Mouse (Mus musculus) embryonic facial prominence, embryonic 10.5 days (tissue): ENCODE measurements around the gene Ublcp1. TPM values are rescaled to one million over a fixed set of nuclear protein-coding genes. Genes with fewer than 3 reads are reported as not detected.

Source experiments
- DNase-seq: peaks from one replicate; pipeline ENCODE4 v3.0.0-alpha.2; 2017; ENCODE audit warnings: low spot score
- H3K27ac ChIP-seq: fragments of 300-500 bp; sonication (generic); replicated peaks from 2 replicates; pipeline ENCODE4 v1.5.1; 2016; ENCODE audit warnings: mild to moderate bottlenecking
- H3K27me3 ChIP-seq: fragments of 300-500 bp; sonication (generic); replicated peaks from 2 replicates; pipeline ENCODE4 v1.6.1; 2016; ENCODE audit warnings: low read depth, mild to moderate bottlenecking; ENCODE audit not compliant: poor library complexity, severe bottlenecking
- H3K36me3 ChIP-seq: fragments of 300-500 bp; sonication (generic); replicated peaks from 2 replicates; pipeline ENCODE4 v1.6.1; 2016; ENCODE audit warnings: mild to moderate bottlenecking, moderate library complexity
- H3K4me1 ChIP-seq: fragments of 300-500 bp; sonication (generic); 2 replicates; pipeline ENCODE4 v1.6.1; 2016
- H3K4me3 ChIP-seq: fragments of 300-500 bp; sonication (generic); 2 replicates; pipeline ENCODE4 v1.5.1; 2016; ENCODE audit warnings: mild to moderate bottlenecking, moderate library complexity
- H3K9me3 ChIP-seq: fragments of 300-500 bp; sonication (generic); 2 replicates; pipeline ENCODE4 v1.6.1; 2016; ENCODE audit warnings: mild to moderate bottlenecking
- WGBS: fragments of 180-500 bp; shearing (Covaris S2); methylation state at CpG from one replicate; pipeline ENCODE4 v1.1.7; 2016; 5-methylcytosine and 5-hydroxymethylcytosine counted together
- polyA plus RNA-seq: library from polyadenylated mRNA; unstranded; fragments of >200 nt; fragmentation: Nextera tagmentation; extraction: Ambion mirVana; gene quantifications from 2 replicates; pipeline ENCODE4 v1.2.1, GENCODE M21; 2016

Gene Ublcp1
- polyA plus RNA-seq, 1 experiment from 2014 or later = 71.6 TPM

GRCm38 (mm10) chr11:44427951-44428350 lies 42.3 kb downstream of the Ublcp1 start:
- Histone ChIP-seq H3K27me3 (no peaks in the 10 kb centered on the region), H3K9me3 (no peaks in the 10 kb centered on the region), H3K27ac (no peak overlapping the region), H3K4me1 (no peaks in the 10 kb centered on the region), H3K36me3 (no peaks in the 10 kb centered on the region), H3K4me3 (no peak overlapping the region)
- DNase-seq = no peak
- WGBS = 76% methylated on average over 2 of the region's 2 CpGs

GRCm38 (mm10) chr11:44425626-44426025 lies 44.7 kb downstream of the Ublcp1 start:
- Histone ChIP-seq H3K36me3 (no peaks in the 10 kb centered on the region), H3K9me3 (no peaks in the 10 kb centered on the region), H3K27ac (no peak overlapping the region), H3K4me1 (0 out of 2 replicates have a peak, but pooled peaks cover 3% of the 10 kb centered on the region), H3K4me3 (no peak overlapping the region), H3K27me3 (no peaks in the 10 kb centered on the region)
- no peak for DNase-seq
- 72% methylated on average over 6 of the region's 6 CpGs for WGBS

GRCm38 (mm10) chr11:44425006-44425405 lies 45.3 kb downstream of the Ublcp1 start:
- no peak for DNase-seq
- WGBS = 85% methylated on average over 8 of the region's 8 CpGs
- no peaks in the 10 kb centered on the region for H3K27me3 ChIP-seq
- no peak overlapping the region for H3K4me3 ChIP-seq
- 0 out of 2 replicates have a peak, but pooled peaks cover 3% of the 10 kb centered on the region for H3K4me1 ChIP-seq
- no peaks in the 10 kb centered on the region for H3K36me3 ChIP-seq
- no peak overlapping the region for H3K27ac ChIP-seq
- H3K9me3 ChIP-seq = no peaks in the 10 kb centered on the region

GRCm38 (mm10) chr11:44423955-44424354 lies 46.3 kb downstream of the Ublcp1 start:
- H3K27me3 ChIP-seq = no peaks in the 10 kb centered on the region
- 75% methylated on average over 5 of the region's 5 CpGs for WGBS
- H3K27ac ChIP-seq = no peak overlapping the region
- H3K36me3 ChIP-seq = no peaks in the 10 kb centered on the region
- H3K4me1 ChIP-seq = 0 out of 2 replicates have a peak, but pooled peaks cover 3% of the 10 kb centered on the region
- H3K4me3 ChIP-seq = no peak overlapping the region
- no peaks in the 10 kb centered on the region for H3K9me3 ChIP-seq
- no peak for DNase-seq

GRCm38 (mm10) chr11:44423261-44423660 lies 47.0 kb downstream of the Ublcp1 start:
- Histone ChIP-seq H3K27me3 (no peaks in the 10 kb centered on the region), H3K4me3 (no peak overlapping the region), H3K27ac (no peak overlapping the region), H3K4me1 (0 out of 2 replicates have a peak, but pooled peaks cover 3% of the 10 kb centered on the region), H3K9me3 (no peaks in the 10 kb centered on the region), H3K36me3 (no peaks in the 10 kb centered on the region)
- WGBS = 63% methylated on average over 6 of the region's 6 CpGs
- no peak for DNase-seq

- Histone ChIP-seq H3K4me1 (0 out of 2 replicates have a peak, but pooled peaks cover 3% of the 10 kb centered on the region), H3K4me3 (no peak overlapping the region), H3K27me3 (no peaks in the 10 kb centered on the region), H3K9me3 (no peaks in the 10 kb centered on the region), H3K27ac (no peak overlapping the region), H3K36me3 (no peaks in the 10 kb centered on the region)
- DNase-seq = no peak
- WGBS = 71% methylated on average over 10 of the region's 10 CpGs
These were observed 47.8 kb downstream of the Ublcp1 start for GRCm38 (mm10) chr11:44422337-44423111.

- no peaks in the 10 kb centered on the region for H3K27me3 ChIP-seq
- no peak overlapping the region for H3K4me3 ChIP-seq
- H3K9me3 ChIP-seq = no peaks in the 10 kb centered on the region
- DNase-seq = no peak
- H3K36me3 ChIP-seq = no peaks in the 10 kb centered on the region
- no peak overlapping the region for H3K27ac ChIP-seq
- 0 out of 2 replicates have a peak, but pooled peaks cover under 1% of the 10 kb centered on the region for H3K4me1 ChIP-seq
- WGBS = 74% methylated on average over 1 of the region's 1 CpGs
These were observed 52.9 kb downstream of the Ublcp1 start for GRCm38 (mm10) chr11:44417403-44417802.

- no peaks in the 10 kb centered on the region for H3K27me3 ChIP-seq
- H3K36me3 ChIP-seq = no peaks in the 10 kb centered on the region
- no peak for DNase-seq
- H3K27ac ChIP-seq = no peak overlapping the region
- H3K4me3 ChIP-seq = no peak overlapping the region
- 88% methylated on average over 3 of the region's 3 CpGs for WGBS
- H3K4me1 ChIP-seq = no peaks in the 10 kb centered on the region
- H3K9me3 ChIP-seq = no peaks in the 10 kb centered on the region
These were observed 55.7 kb downstream of the Ublcp1 start for GRCm38 (mm10) chr11:44414605-44415004.

- H3K27me3 ChIP-seq = no peaks in the 10 kb centered on the region
- H3K27ac ChIP-seq = no peak overlapping the region
- 86% methylated on average over 3 of the region's 3 CpGs for WGBS
- DNase-seq = no peak
- H3K9me3 ChIP-seq = no peaks in the 10 kb centered on the region
- H3K4me1 ChIP-seq = no peaks in the 10 kb centered on the region
- no peaks in the 10 kb centered on the region for H3K36me3 ChIP-seq
- H3K4me3 ChIP-seq = no peak overlapping the region
These were observed 56.9 kb downstream of the Ublcp1 start for GRCm38 (mm10) chr11:44413371-44413770.

GRCm38 (mm10) chr11:44412276-44412675 lies 58.0 kb downstream of the Ublcp1 start:
- Histone ChIP-seq H3K4me1 (no peaks in the 10 kb centered on the region), H3K27me3 (no peaks in the 10 kb centered on the region), H3K9me3 (no peaks in the 10 kb centered on the region), H3K36me3 (no peaks in the 10 kb centered on the region), H3K27ac (no peak overlapping the region), H3K4me3 (no peak overlapping the region)
- WGBS = 86% methylated on average over 8 of the region's 8 CpGs
- DNase-seq = no peak

GRCm38 (mm10) chr11:44410413-44410812 lies 59.9 kb downstream of the Ublcp1 start:
- Histone ChIP-seq H3K36me3 (no peaks in the 10 kb centered on the region), H3K27ac (no peak overlapping the region), H3K27me3 (no peaks in the 10 kb centered on the region), H3K9me3 (no peaks in the 10 kb centered on the region), H3K4me1 (0 out of 2 replicates have a peak, but pooled peaks cover 5% of the 10 kb centered on the region), H3K4me3 (no peak overlapping the region)
- DNase-seq = no peak
- WGBS = 66% methylated on average over 3 of the region's 3 CpGs

- H3K4me3 ChIP-seq = no peak overlapping the region
- H3K9me3 ChIP-seq = no peaks in the 10 kb centered on the region
- no peaks in the 10 kb centered on the region for H3K27me3 ChIP-seq
- H3K36me3 ChIP-seq = no peaks in the 10 kb centered on the region
- DNase-seq = no peak
- 0 out of 2 replicates have a peak, but pooled peaks cover 5% of the 10 kb centered on the region for H3K4me1 ChIP-seq
- 33% methylated on average over 5 of the region's 5 CpGs for WGBS
- no peak overlapping the region for H3K27ac ChIP-seq
These were observed 61.7 kb downstream of the Ublcp1 start for GRCm38 (mm10) chr11:44408626-44409025.

- WGBS = 70% methylated on average over 5 of the region's 5 CpGs
- no peak for DNase-seq
- no peaks in the 10 kb centered on the region for H3K27me3 ChIP-seq
- H3K4me3 ChIP-seq = no peak overlapping the region
- no peaks in the 10 kb centered on the region for H3K9me3 ChIP-seq
- no peak overlapping the region for H3K27ac ChIP-seq
- H3K4me1 ChIP-seq = 0 out of 2 replicates have a peak, but pooled peaks cover 5% of the 10 kb centered on the region
- no peaks in the 10 kb centered on the region for H3K36me3 ChIP-seq
These were observed 63.8 kb downstream of the Ublcp1 start for GRCm38 (mm10) chr11:44406457-44406856.
